Mouse (Mus musculus): ENCODE measurements around the gene Ino80d.

Gene Ino80d

DNA sequence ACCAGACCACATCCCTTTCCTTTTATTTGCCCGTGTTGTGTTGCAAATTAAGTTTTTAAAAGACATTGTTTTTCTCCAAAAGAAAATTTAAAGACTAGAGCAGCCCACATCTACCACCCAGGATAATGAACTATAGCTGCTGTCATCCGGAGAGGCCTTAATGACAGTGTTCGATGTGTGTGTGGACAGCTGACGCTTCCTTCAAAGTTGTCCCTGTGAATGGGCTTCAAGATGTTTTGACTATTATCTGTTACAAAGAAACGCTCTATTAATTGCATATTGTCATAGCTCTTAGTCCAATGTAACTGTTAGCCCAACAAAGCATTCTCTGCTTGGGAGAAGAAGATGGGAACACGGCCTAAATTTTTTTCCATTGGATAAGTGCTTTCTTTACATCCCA is 200.0 kb downstream of the Ino80d start:
- DNase-seq (ENCODE audit: low read depth, low spot score): no peak

DNA sequence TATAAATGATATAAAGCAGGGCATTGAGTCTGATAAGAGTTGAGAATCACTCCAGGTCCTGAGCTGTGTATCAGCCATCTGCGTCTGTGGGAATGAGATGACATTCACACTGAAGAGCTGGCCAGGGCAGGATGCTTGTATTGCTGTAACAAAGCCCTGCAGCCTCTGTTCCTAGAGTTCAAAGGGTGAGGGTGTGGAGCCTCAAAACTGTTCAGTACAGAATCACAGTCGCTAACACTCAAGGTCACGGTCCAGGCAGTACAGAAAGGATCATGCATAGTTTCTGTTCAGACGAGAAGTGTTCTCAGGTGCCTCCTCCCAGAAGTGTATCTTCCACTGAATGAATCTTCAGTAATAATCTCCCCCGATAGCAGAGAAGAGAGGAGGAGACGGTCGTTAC is 203.0 kb downstream of the Ino80d start:
- DNase-seq (ENCODE audit: low read depth, low spot score): no peak

DNA sequence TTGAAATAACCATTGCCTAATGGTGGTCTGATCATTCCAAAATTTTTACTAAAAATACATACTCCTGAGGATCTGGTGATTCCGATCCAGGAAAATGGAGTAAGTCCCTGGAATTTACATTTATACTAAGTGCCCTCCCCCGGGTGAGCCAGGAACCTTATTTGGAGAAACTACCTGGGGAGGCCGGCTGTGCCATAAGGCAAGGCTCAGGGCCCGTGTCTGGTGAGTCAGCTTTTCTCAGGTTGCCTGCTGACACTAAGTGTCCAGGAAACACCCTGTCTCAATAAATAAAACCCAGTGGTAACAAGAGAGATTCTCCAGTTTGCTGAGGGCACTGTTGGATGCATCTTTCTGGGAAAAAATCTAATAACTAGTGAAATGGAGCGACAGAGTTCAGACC is 205.3 kb downstream of the Ino80d start:
- DNase-seq (ENCODE audit: low read depth, low spot score): no peak

GRCm38 (mm10) chr1:62908508-62908907 is 206.0 kb downstream of the Ino80d start:
- no peak for DNase-seq (ENCODE audit: low read depth, low spot score)
